Mouse (Mus musculus) G1E-ER4 (cell line): ENCODE data around the gene Sephs2. TPM values are rescaled to one million over a fixed set of nuclear protein-coding genes. Genes with fewer than 3 reads are reported as not detected.

Source experiments
- GATA1 ChIP-seq: IDR thresholded peaks from one replicate; pipeline ENCODE4 v1.8.0; 2012; ENCODE audit warnings: low read length, inconsistent platforms
- polyA plus RNA-seq: library from polyadenylated mRNA; stranded (reverse); fragments of >175 nt; gene quantifications from 2 replicates; pipeline ENCODE4 v1.2.3, GENCODE M21; 2012

Sephs2 gene
- 68.0 and 94.5 TPM in 2 replicates for polyA plus RNA-seq

DNA sequence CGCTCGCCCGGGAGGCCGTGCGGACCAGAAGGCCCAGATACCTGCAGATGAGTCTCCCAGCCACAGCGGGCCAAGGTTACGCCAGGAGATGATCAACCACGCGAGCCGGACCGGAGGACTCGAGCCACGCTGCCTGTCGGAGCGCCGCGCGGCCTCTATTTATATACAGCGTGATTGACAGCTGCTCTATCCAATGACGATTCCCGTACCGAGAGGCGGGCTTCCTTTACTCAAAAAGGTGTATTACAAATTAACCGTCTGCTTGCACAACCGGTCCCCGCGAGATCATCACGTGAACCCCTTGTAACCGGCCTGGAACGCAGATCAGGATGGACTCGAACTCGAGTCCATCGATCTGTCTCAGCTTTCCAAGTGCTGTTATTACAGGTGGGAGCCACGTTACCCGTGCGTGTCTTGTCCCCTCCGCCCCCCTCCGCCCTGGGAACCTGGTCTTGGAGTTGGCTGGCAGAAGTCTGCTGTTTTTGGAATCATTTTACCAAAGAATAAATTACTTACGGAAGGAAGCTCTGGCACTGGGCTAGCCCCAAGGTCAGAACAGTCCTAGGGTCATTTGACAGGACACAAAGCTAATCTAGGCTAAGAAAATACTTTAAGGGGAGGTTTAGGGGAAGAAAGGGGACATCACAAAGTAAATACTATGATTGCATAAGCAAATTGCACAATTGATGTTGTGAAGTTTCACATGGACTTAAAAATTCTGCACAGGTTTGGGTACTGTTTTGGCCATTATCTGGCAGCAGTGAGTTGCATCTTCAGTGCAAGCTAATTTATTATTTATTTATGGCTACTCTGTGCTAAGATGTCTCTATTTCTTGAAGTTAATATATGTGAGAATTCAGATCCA, at the start of gene Sephs2:
Gene Sephs2 (minus strand): TSS at position 131 of the 865 bp plus-strand sequence.
- TF ChIP-seq GATA1 = no peak

- no peak for TF ChIP-seq GATA1
These were observed 48.2 kb upstream of the Sephs2 start for GRCm38 (mm10) chr7:127322085-127322484.

GRCm38 (mm10) chr7:127321106-127321505, 47.3 kb upstream of the Sephs2 start:
- no peak for TF ChIP-seq GATA1

DNA sequence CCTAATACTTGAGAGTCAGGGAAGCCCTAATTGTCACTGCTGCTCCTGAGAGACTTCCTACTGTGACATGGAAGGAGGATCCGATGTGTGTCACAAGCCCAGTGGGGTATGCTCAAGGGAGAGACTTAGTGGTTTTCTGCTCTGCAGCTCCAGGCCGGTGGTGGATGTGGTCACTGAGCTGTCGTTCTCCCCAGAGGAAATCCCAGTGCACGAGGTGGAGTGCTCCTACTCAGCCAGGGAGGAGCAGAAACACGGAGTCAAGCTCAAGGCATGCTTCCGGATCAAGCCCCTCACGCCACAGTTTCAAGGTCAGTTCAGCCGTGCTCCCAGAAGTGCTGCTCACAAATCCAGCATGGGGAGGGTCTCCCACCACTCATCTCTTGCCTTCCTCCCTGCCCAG, 40.1 kb upstream of the Sephs2 start:
- no peak for TF ChIP-seq GATA1

GRCm38 (mm10) chr7:127309951-127310350, 36.1 kb upstream of the Sephs2 start:
- no peak for TF ChIP-seq GATA1

GRCm38 (mm10) chr7:127308887-127309286, 35.0 kb upstream of the Sephs2 start:
- TF ChIP-seq GATA1 = no peak

DNA sequence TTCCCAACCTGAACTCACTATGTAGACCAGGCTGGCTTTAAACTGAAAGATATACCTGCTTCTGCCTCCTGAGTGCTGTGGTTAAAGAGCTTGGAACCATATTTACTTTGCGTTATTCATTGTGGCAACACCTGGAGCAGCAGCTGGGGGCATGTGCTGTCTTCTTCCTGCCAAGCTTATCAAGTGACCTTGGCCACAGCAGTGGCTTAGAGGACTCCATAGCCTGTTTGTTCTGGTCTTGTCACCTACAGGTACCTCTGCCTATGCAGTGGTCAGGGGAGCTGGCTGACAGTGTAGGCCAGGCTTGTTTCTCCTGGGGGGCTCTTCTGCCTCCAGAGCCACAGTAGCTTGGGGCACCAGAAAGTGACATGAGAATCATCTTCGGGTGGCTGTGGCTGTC, 34.6 kb upstream of the Sephs2 start:
- TF ChIP-seq GATA1 = no peak

- no peak for TF ChIP-seq GATA1
These were observed 23.8 kb upstream of the Sephs2 start for GRCm38 (mm10) chr7:127297586-127298193.

DNA sequence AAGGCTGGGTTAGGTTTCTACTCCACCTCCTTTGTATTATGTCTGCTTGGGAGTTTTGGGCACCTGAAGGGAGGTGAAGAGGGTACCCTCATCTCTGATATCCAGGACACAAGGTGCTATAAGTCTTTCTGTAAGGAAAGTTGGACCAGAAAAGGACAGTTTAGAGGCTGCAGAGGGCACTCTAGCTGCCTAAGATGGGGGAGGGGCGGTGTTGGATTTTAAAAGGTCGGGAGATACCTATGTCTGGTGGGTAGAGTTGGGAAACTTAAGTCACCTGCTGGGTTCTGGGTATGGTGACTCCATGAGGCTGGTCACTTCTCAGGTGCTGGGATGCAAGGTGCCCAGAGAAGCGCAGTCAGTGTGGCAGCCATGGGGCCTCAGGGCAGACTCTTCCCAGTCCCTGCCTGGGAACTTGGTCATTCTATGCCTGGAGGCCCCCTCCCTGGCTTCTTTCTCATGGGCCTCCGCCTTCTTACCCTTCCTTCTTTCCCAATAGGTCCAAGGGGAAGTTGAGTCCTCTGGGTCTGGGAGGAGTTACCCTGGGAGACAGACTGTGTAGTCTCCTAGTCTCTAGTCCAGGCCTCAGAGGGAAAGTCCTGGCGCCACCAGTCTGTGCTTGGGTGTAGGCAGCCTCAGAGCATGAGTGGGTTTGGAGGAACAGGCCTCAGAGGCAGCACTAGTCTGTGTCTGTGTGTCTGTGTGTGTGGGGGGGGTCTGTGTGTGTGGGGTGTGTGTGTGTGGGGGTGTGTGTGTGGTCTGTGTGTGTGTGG, 23.1 kb upstream of the Sephs2 start:
- no peak for TF ChIP-seq GATA1

DNA sequence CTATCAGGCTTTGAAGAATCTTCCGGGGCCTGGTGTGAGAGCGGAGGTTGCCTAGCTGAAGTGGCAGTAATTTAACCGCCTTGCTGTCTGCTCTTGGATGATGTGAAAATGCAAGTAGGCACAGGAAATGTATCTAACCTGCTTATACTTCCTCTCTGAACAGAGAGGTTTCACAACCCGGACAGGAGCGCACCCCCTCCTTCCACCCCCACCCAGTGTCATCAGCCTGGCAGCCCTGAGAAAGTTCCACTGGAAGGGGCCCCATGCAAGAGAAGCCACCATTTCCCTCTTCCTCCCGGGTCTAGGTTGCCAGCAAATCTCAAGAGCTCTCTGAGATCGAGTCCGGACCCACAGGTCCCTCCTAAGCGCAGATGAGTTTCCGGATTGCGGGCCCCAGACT, 22.2 kb upstream of the Sephs2 start, which contains the start of gene Itgal:
Gene Itgal (plus strand): TSS at position 163 of the 400 bp plus-strand sequence.
- TF ChIP-seq GATA1 = no peak

GRCm38 (mm10) chr7:127290142-127290541, 16.3 kb upstream of the Sephs2 start:
- no peak for TF ChIP-seq GATA1

DNA sequence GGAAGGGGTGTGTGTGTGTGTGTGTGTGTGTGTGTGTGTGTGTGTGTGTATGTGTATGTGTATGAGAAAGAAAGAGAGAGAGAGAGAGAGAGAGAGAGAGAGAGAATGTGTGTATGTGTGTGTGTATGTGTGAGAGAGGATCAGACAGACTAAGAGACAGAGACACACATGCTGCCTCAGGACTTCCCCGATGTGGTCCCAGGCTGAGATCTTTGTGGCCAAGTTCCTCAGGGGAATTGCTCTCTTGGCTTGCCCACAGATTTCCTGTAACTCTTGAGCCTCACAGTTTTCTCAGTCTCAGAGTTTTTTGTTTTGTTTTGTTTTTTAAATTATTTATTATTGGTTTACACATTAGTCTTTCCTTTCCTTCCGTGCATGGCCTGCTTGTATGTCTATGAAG, 15.5 kb upstream of the Sephs2 start:
- TF ChIP-seq GATA1 = no peak

DNA sequence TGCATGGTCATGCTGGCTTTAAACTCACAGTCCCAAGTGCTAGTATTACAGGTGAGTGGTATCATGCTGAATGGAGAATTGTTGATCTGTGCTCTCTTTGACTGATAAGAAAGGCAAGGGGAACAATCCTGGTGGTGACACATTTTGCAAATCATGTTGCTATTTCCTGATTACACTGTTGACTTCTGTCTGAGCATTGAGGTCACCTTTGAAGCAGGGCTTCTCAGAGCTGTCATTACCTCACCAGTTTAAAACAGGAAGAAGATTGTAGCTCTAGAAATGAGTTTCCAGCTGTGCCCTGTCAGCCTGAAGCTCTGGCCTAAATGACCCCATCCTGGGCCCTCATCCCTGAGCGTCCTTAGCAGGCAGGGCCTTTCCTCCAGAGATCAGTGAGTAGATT, 14.1 kb upstream of the Sephs2 start:
- TF ChIP-seq GATA1 = peak; percentile 21

DNA sequence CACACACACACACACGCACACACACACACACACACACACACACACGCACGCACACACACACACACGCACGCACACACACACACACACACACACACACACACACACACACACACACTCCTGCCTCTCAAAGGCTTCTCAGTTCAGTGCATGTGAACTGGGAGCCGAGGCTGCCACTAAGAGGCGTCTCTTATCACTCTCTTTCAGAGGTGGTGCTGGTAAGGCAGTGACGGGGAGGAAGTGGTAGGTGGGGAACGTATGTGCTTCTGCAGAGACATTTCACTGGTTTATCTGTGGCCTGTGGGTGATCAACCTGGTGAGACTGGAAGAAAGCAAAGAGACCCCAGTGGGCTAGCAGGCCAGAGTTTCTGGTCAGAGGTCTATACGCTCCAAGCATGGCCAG, 11.3 kb upstream of the Sephs2 start:
- TF ChIP-seq GATA1 = peak; percentile 13

DNA sequence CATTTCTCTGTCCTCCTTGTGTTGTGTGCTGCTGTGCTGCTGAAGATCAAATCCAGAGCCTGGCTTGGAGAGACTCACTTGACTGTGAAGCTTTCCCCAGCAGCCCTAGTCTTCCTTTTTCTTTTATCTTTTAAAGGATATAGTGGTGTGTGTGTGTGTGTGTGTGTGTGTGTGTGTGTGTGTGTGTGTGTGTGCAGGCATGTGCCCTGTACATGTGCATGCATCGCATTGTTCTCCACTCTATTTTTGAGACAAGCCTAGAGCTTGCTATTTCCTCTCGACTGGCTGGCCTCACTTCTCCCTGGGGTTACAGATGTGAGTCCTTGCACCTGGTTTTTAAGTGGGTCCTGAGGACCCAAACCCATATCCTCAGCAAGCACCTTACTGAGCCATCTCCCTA, 8.3 kb upstream of the Sephs2 start:
- no peak for TF ChIP-seq GATA1

GRCm38 (mm10) chr7:127281114-127281513, 7.3 kb upstream of the Sephs2 start:
- TF ChIP-seq GATA1 = peak; percentile 41
